Comparison of ENCODE assay signal across 8 mouse cellular contexts in genomic region chr8:108611792-108612413, GRCm38 (mm10).
DNase-seq lines count a peak whose midpoint lies in the region; ATAC-seq and TF ChIP-seq lines count a peak whose summit lies in the region.

No protein-coding gene starts in this region.

- no peaks in the 10 kb centered on the region for H3K9me3 ChIP-seq in hindbrain, postnatal 0 days (ENCODE audit: low read length)
- H3K9me3 ChIP-seq in hindbrain, embryonic 16.5 days (ENCODE audit: control insufficient read depth, low read length), result no peaks in the 10 kb centered on the region
- H3K9me3 ChIP-seq in kidney, embryonic 14.5 days (ENCODE audit: control insufficient read depth, low read length), result no peaks in the 10 kb centered on the region
- no peaks in the 10 kb centered on the region; the same call in 1 of the 2 replicates for H3K9me3 ChIP-seq in forebrain, embryonic 16.5 days (ENCODE audit: control insufficient read depth, low read length)

- H3K4me2 ChIP-seq in hindbrain, postnatal 0 days (ENCODE audit: low read depth, low read length), result peak overlapping the region; percentile 8; the same call in 1 of the 2 replicates
- no peak overlapping the region for H3K4me2 ChIP-seq in hindbrain, embryonic 16.5 days (ENCODE audit: low read length)
- H3K4me2 ChIP-seq in kidney, embryonic 14.5 days (replicated peaks; ENCODE audit: low read depth, low read length), result no peak overlapping the region
- no peak overlapping the region for H3K4me2 ChIP-seq in forebrain, embryonic 16.5 days (ENCODE audit: low read length)

- no peak overlapping the region for H3K9ac ChIP-seq in hindbrain, postnatal 0 days (replicated peaks; ENCODE audit: low read length)
- H3K9ac ChIP-seq in hindbrain, embryonic 16.5 days (ENCODE audit: low read depth, low read length), result no peak overlapping the region
- H3K9ac ChIP-seq in kidney, embryonic 14.5 days (ENCODE audit: low read depth, low read length), result no peak overlapping the region
- H3K9ac ChIP-seq in forebrain, embryonic 16.5 days (replicated peaks; ENCODE audit: low read depth, low read length), result no peak overlapping the region

- no peak for TF ChIP-seq CTCF in hindbrain, postnatal 0 days (IDR thresholded peaks at IDR 0.05; ENCODE audit: low read depth)

- no peak for ATAC-seq in hindbrain, postnatal 0 days
- ATAC-seq in hindbrain, embryonic 16.5 days, result no peak
- no peak for ATAC-seq in kidney, embryonic 14.5 days (ENCODE audit: low FRiP score, low TSS enrichment)
- peak; percentile 75 for ATAC-seq in megakaryocyte-erythroid progenitor cell, adult 5-6 weeks (replicated peaks; ENCODE audit: low FRiP score, low TSS enrichment, poor library complexity, severe bottlenecking)
- ATAC-seq in forebrain, embryonic 16.5 days, result no peak

- DNase-seq in hindbrain, postnatal 0 days (ENCODE audit: low spot score), result no peak
- DNase-seq in brain, adult 2 months (ENCODE audit: low read depth, low spot score), result peak; percentile 33
- DNase-seq in ovary, postnatal 36 days (ENCODE audit: low spot score), result no peak
- DNase-seq in cerebellum, postnatal 14 days, result no peak

- H3K27ac ChIP-seq in hindbrain, postnatal 0 days, result no peak overlapping the region
- H3K27ac ChIP-seq in hindbrain, embryonic 16.5 days (ENCODE audit: low read depth, low read length), result no peak overlapping the region
- peak overlapping the region; percentile 14; the same call in 1 of the 2 replicates for H3K27ac ChIP-seq in kidney, embryonic 14.5 days (ENCODE audit: low read depth, low read length)
- H3K27ac ChIP-seq in forebrain, embryonic 16.5 days (ENCODE audit: low read length), result no peak overlapping the region

- 63% methylated on average over 11 of the region's 11 CpGs for WGBS in hindbrain, postnatal 0 days
- WGBS in hindbrain, embryonic 16.5 days, result 72% methylated on average over 11 of the region's 11 CpGs
- 61% methylated on average over 11 of the region's 11 CpGs for WGBS in kidney, embryonic 14.5 days
- 73% methylated on average over 11 of the region's 11 CpGs for WGBS in forebrain, embryonic 16.5 days

- H3K4me3 ChIP-seq in hindbrain, postnatal 0 days (ENCODE audit: low read length), result no peak overlapping the region
- H3K4me3 ChIP-seq in hindbrain, embryonic 16.5 days (ENCODE audit: low read length), result no peak overlapping the region
- no peak overlapping the region for H3K4me3 ChIP-seq in kidney, embryonic 14.5 days (ENCODE audit: low read length)
- H3K4me3 ChIP-seq in forebrain, embryonic 16.5 days (replicated peaks; ENCODE audit: low read length), result no peak overlapping the region

- H3K27me3 ChIP-seq in hindbrain, postnatal 0 days (ENCODE audit: insufficient read depth, low read length), result no peaks in the 10 kb centered on the region
- H3K27me3 ChIP-seq in hindbrain, embryonic 16.5 days (replicated peaks; ENCODE audit: control insufficient read depth, insufficient read depth, low read length), result no peaks in the 10 kb centered on the region
- H3K27me3 ChIP-seq in kidney, embryonic 14.5 days (ENCODE audit: control insufficient read depth, insufficient read depth, low read length), result no peaks in the 10 kb centered on the region
- no peaks in the 10 kb centered on the region for H3K27me3 ChIP-seq in forebrain, embryonic 16.5 days (replicated peaks; ENCODE audit: control insufficient read depth, insufficient read depth, low read length)

- 0 out of 2 replicates have a peak, but pooled peaks cover 2% of the 10 kb centered on the region for H3K4me1 ChIP-seq in hindbrain, postnatal 0 days (ENCODE audit: insufficient read depth, low read length)
- H3K4me1 ChIP-seq in hindbrain, embryonic 16.5 days (ENCODE audit: control insufficient read depth, insufficient read depth, low read depth, low read length), result no peaks in the 10 kb centered on the region
- H3K4me1 ChIP-seq in kidney, embryonic 14.5 days (ENCODE audit: control insufficient read depth, insufficient read depth, low read length), result no peaks in the 10 kb centered on the region
- H3K4me1 ChIP-seq in forebrain, embryonic 16.5 days (replicated peaks; ENCODE audit: control insufficient read depth, insufficient read depth, low read length), result no peaks in the 10 kb centered on the region

- H3K36me3 ChIP-seq in hindbrain, postnatal 0 days (ENCODE audit: insufficient read depth, low read length), result no peaks in the 10 kb centered on the region
- H3K36me3 ChIP-seq in hindbrain, embryonic 16.5 days (ENCODE audit: control insufficient read depth, insufficient read depth, low read length), result no peaks in the 10 kb centered on the region
- H3K36me3 ChIP-seq in kidney, embryonic 14.5 days (ENCODE audit: control insufficient read depth, insufficient read depth, low read length), result no peaks in the 10 kb centered on the region
- no peaks in the 10 kb centered on the region for H3K36me3 ChIP-seq in forebrain, embryonic 16.5 days (ENCODE audit: control insufficient read depth, insufficient read depth)
